Mouse (Mus musculus): ENCODE results near the gene Zfp710. TPM values are rescaled to one million over a fixed set of nuclear protein-coding genes. Genes with fewer than 3 reads are reported as not detected.
A peak's percentile ranks its signal among the peaks of the same experiment; 100 is the strongest.

Gene Zfp710
- polyA plus RNA-seq, 1 experiment: 7.7 TPM

DNA sequence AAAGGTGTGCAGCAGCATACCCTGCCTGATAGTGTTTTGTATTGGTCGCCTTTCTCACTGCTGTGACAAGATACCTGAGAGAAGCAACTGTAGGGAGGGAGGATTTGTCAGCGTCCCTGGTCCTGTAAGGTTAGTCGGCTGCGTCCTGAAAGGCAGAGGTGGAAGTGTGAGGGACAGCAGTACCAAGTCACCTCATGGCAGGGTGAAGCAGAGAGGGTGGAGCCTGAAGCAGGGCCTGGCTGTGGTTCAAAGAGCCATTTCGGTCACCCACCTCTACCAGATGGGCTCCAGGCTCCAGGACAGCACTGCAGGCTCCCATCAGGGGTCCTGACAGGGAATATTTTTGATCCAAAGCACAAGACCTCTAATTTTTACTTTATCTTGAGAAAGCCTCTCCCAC is 13.9 kb upstream of the Zfp710 start:
- TF ChIP-seq POLR2A (IDR thresholded peaks at IDR 0.05; ENCODE audit: low read depth, low read length) (no peak), CTCF (IDR thresholded peaks at IDR 0.05; ENCODE audit: borderline replicate concordance, insufficient read depth, low read length) (no peak)
- Histone ChIP-seq H3K27ac (ENCODE audit: insufficient read depth, low read length) (no peak overlapping the region), H3K4me3 (ENCODE audit: insufficient read depth, low read length) (no peak overlapping the region), H3K4me1 (ENCODE audit: control insufficient read depth, insufficient read depth, low read length) (no peaks in the 10 kb centered on the region)

GRCm38 (mm10) chr7:80011470-80011869 is 13.1 kb upstream of the Zfp710 start:
- no peak overlapping the region for H3K4me3 ChIP-seq (ENCODE audit: insufficient read depth, low read length)
- no peaks in the 10 kb centered on the region for H3K4me1 ChIP-seq (ENCODE audit: control insufficient read depth, insufficient read depth, low read length)
- H3K27ac ChIP-seq (ENCODE audit: insufficient read depth, low read length): no peak overlapping the region
- TF ChIP-seq CTCF (IDR thresholded peaks at IDR 0.05; ENCODE audit: borderline replicate concordance, insufficient read depth, low read length): peak; percentile 27; the same call in 1 of the 2 replicates
- TF ChIP-seq POLR2A (IDR thresholded peaks at IDR 0.05; ENCODE audit: low read depth, low read length): no peak

- no peak for TF ChIP-seq POLR2A (IDR thresholded peaks at IDR 0.05; ENCODE audit: low read depth, low read length)
- TF ChIP-seq CTCF (IDR thresholded peaks at IDR 0.05; ENCODE audit: borderline replicate concordance, insufficient read depth, low read length): no peak
- no peak overlapping the region for H3K4me3 ChIP-seq (ENCODE audit: insufficient read depth, low read length)
- H3K27ac ChIP-seq (ENCODE audit: insufficient read depth, low read length): no peak overlapping the region
- H3K4me1 ChIP-seq (ENCODE audit: control insufficient read depth, insufficient read depth, low read length): no peaks in the 10 kb centered on the region
Observed at GRCm38 (mm10) chr7:80013884-80014550, 10.6 kb upstream of the Zfp710 start.

DNA sequence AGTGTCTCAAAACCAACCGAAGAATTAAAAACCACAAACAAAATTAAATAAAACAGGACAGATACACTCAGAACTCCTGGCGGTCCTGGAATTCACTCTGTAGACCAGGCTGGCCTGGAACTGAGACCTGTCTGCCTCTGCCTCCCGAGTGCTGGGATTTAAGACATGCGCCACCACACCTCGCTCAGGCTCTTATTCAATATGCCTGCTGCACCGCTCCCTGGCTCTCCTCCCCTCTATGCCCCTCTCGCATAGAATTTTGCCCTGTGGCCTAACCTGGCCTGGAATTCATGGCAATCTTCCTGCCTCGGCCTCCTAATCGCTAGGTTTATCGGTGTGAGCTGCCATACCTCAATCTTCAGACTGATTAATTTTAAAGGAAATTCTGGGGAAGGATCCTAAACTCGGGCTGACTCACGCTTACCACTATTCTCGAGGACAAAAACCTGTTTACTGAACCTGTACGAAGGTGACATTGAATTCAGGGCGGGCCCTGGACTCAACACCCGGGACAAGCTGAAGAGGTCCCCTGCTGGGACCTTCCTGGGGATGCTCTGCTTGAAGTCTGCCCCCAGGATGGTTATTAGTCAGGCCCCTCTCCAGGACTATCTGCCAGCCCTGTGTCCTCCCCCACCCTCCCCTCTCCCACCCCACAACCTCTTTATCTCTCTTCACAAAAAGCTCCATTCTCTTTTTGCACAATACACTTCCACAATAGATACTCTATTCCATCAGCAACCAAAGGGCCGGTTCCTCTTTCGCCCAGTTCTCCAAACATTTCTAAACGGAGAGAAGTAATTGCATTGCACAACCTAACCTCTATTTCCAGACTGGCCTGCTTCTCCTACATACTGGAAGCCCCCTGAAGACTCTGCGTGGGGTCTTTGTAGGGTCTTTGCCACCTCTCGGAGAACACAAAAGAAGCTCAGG is 9.5 kb upstream of the Zfp710 start:
- no peaks in the 10 kb centered on the region for H3K4me1 ChIP-seq (ENCODE audit: control insufficient read depth, insufficient read depth, low read length)
- H3K27ac ChIP-seq (ENCODE audit: insufficient read depth, low read length): no peak overlapping the region
- no peak overlapping the region for H3K4me3 ChIP-seq (ENCODE audit: insufficient read depth, low read length)
- no peak for TF ChIP-seq CTCF (IDR thresholded peaks at IDR 0.05; ENCODE audit: borderline replicate concordance, insufficient read depth, low read length)
- TF ChIP-seq POLR2A (IDR thresholded peaks at IDR 0.05; ENCODE audit: low read depth, low read length): no peak

- Histone ChIP-seq H3K27ac (ENCODE audit: insufficient read depth, low read length) (no peak overlapping the region), H3K4me1 (ENCODE audit: control insufficient read depth, insufficient read depth, low read length) (0 out of 2 replicates have a peak, but pooled peaks cover 3% of the 10 kb centered on the region), H3K4me3 (ENCODE audit: insufficient read depth, low read length) (no peak overlapping the region)
- TF ChIP-seq CTCF (IDR thresholded peaks at IDR 0.05; ENCODE audit: borderline replicate concordance, insufficient read depth, low read length) (no peak), POLR2A (IDR thresholded peaks at IDR 0.05; ENCODE audit: low read depth, low read length) (no peak)
Observed at GRCm38 (mm10) chr7:80018506-80019452, 5.8 kb upstream of the Zfp710 start.

DNA sequence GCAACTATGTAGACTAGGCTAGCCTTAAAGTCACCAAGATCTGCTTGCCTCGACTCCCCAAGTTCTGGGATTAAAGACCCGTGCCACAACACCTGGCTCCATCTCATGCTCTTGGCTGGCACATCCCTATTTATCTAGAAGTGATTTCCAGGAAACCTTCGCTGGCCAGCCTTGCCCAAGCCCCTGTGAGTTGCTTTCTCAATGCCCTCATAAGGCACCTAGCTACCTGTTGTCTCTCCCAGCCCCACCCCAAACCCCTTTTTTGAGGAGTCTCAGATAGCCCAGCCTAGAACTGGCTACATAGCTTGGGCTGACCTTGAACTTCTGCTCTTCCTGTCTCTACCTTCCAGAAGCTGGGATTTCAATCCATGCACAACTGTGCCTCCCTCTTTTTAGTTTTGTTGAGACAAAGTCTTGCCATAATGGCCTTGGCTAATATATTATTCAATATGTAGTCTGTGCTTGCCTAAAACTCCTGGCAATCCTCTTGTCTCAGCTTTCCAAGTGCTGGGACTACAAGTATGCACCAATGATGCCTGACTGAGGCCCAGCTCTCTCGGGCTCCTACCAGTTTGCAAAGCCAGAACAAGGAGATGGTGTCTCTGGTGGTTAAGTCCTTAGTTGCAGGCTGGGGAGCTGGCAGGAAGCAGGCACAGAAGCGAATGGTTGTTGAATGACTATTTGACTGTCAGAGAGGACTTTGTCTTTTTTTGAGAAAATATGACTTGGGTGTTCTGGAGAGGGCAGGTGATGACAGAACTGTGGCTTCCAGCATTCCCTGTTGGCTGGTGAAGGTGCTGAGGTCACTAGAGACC is 786 bp upstream of the Zfp710 start:
- no peak overlapping the region; the same call in 1 of the 2 replicates for H3K27ac ChIP-seq (ENCODE audit: insufficient read depth, low read length)
- H3K4me3 ChIP-seq (ENCODE audit: insufficient read depth, low read length): peak overlapping the region; percentile 60; the same call in 1 of the 2 replicates
- peak; percentile 11; the same call in 1 of the 2 replicates for TF ChIP-seq CTCF (IDR thresholded peaks at IDR 0.05; ENCODE audit: borderline replicate concordance, insufficient read depth, low read length)
- no peak for TF ChIP-seq POLR2A (IDR thresholded peaks at IDR 0.05; ENCODE audit: low read depth, low read length)
- 0 out of 2 replicates have a peak, but pooled peaks cover 7% of the 10 kb centered on the region for H3K4me1 ChIP-seq (ENCODE audit: control insufficient read depth, insufficient read depth, low read length)

GRCm38 (mm10) chr7:80025391-80026117 is 940 bp downstream of the Zfp710 start:
- H3K4me3 ChIP-seq (ENCODE audit: insufficient read depth, low read length): peak overlapping the region; percentile 60
- no peak for TF ChIP-seq CTCF (IDR thresholded peaks at IDR 0.05; ENCODE audit: borderline replicate concordance, insufficient read depth, low read length)
- TF ChIP-seq POLR2A (IDR thresholded peaks at IDR 0.05; ENCODE audit: low read depth, low read length): no peak; the same call in 1 of the 2 replicates
- peak overlapping the region; percentile 91 for H3K27ac ChIP-seq (ENCODE audit: insufficient read depth, low read length)
- H3K4me1 ChIP-seq (ENCODE audit: control insufficient read depth, insufficient read depth, low read length): peaks cover 10% of the 10 kb centered on the region; the same call in 1 of the 2 replicates
